Mouse (Mus musculus): Measurements from ENCODE around the gene Rspry1. TPM values are rescaled to one million over a fixed set of nuclear protein-coding genes. Genes with fewer than 3 reads are reported as not detected.
A peak's percentile ranks its signal among the peaks of the same experiment; 100 is the strongest.

Rspry1 gene
- polyA plus RNA-seq, 1 experiment, result 12.9 TPM

GRCm38 (mm10) chr8:94584238-94584817, 17.4 kb upstream of the Rspry1 start:
- no peak for TF ChIP-seq GATA1 (IDR thresholded peaks at IDR 0.05; ENCODE audit: low read length)

GRCm38 (mm10) chr8:94591691-94592090, 10.0 kb upstream of the Rspry1 start:
- TF ChIP-seq GATA1 (IDR thresholded peaks at IDR 0.05; ENCODE audit: low read length), result no peak

GRCm38 (mm10) chr8:94594211-94594610, 7.5 kb upstream of the Rspry1 start:
- TF ChIP-seq GATA1 (IDR thresholded peaks at IDR 0.05; ENCODE audit: low read length), result no peak

- TF ChIP-seq GATA1 (IDR thresholded peaks at IDR 0.05; ENCODE audit: low read length), result no peak
Measured at GRCm38 (mm10) chr8:94600478-94600877, 1.3 kb upstream of the Rspry1 start.

- TF ChIP-seq GATA1 (IDR thresholded peaks at IDR 0.05; ENCODE audit: low read length), result no peak
Measured at GRCm38 (mm10) chr8:94601034-94601606, 617 bp upstream of the Rspry1 start.

- TF ChIP-seq GATA1 (IDR thresholded peaks at IDR 0.05; ENCODE audit: low read length), result no peak
Measured at GRCm38 (mm10) chr8:94602471-94603131, 864 bp downstream of the Rspry1 start.

- no peak for TF ChIP-seq GATA1 (IDR thresholded peaks at IDR 0.05; ENCODE audit: low read length)
Measured at GRCm38 (mm10) chr8:94604030-94604429, 2.3 kb downstream of the Rspry1 start.

- TF ChIP-seq GATA1 (IDR thresholded peaks at IDR 0.05; ENCODE audit: low read length), result no peak
Measured at GRCm38 (mm10) chr8:94607064-94607463, 5.3 kb downstream of the Rspry1 start.

GRCm38 (mm10) chr8:94624885-94625284, 23.1 kb downstream of the Rspry1 start:
- no peak for TF ChIP-seq GATA1 (IDR thresholded peaks at IDR 0.05; ENCODE audit: low read length)

- TF ChIP-seq GATA1 (IDR thresholded peaks at IDR 0.05; ENCODE audit: low read length), result peak; percentile 10
Measured at GRCm38 (mm10) chr8:94633564-94634194, 31.9 kb downstream of the Rspry1 start.

- TF ChIP-seq GATA1 (IDR thresholded peaks at IDR 0.05; ENCODE audit: low read length), result peak; percentile 96
Measured at GRCm38 (mm10) chr8:94634211-94634610, 32.5 kb downstream of the Rspry1 start.

- TF ChIP-seq GATA1 (IDR thresholded peaks at IDR 0.05; ENCODE audit: low read length), result no peak
Measured at GRCm38 (mm10) chr8:94641183-94641582, 39.4 kb downstream of the Rspry1 start.

GRCm38 (mm10) chr8:94641938-94642337, 40.2 kb downstream of the Rspry1 start:
- no peak for TF ChIP-seq GATA1 (IDR thresholded peaks at IDR 0.05; ENCODE audit: low read length)

- no peak for TF ChIP-seq GATA1 (IDR thresholded peaks at IDR 0.05; ENCODE audit: low read length)
Measured at GRCm38 (mm10) chr8:94645202-94645601, 43.5 kb downstream of the Rspry1 start.

- no peak for TF ChIP-seq GATA1 (IDR thresholded peaks at IDR 0.05; ENCODE audit: low read length)
Measured at GRCm38 (mm10) chr8:94646165-94646564, 44.4 kb downstream of the Rspry1 start.

- TF ChIP-seq GATA1 (IDR thresholded peaks at IDR 0.05; ENCODE audit: low read length), result no peak
Measured at GRCm38 (mm10) chr8:94649496-94649895, 47.8 kb downstream of the Rspry1 start.

Measured in G1E-ER4 (cell line).